Mouse (Mus musculus): Measurements from ENCODE around the gene Cdh4. TPM values are rescaled to one million over a fixed set of nuclear protein-coding genes. Genes with fewer than 3 reads are reported as not detected.
A peak's percentile ranks its signal among the peaks of the same experiment; 100 is the strongest.

The Cdh4 gene
- total RNA-seq, 2 experiments from 2014 or later: 24.1 to 30.8 TPM

- DNase-seq (ENCODE audit: low spot score in 2 of 2): peak in 1 of 2 experiments; percentile 56
Measured at GRCm38 (mm10) chr2:179762521-179763305, 320.5 kb downstream of the Cdh4 start.

GRCm38 (mm10) chr2:179764460-179764859, 322.2 kb downstream of the Cdh4 start:
- DNase-seq (ENCODE audit: low spot score in 2 of 2): no peak
- intact Hi-C loops (cut with DNase I): no loop called here

More at GRCm38 (mm10) chr2:179762521-179763305, 320.5 kb downstream of the Cdh4 start:
- intact Hi-C loops (cut with DNase I): no loop called here

- intact Hi-C loops (cut with DNase I): no loop called here
- no peak for DNase-seq (ENCODE audit: low spot score in 2 of 2)
Measured at GRCm38 (mm10) chr2:179766664-179767526, 324.7 kb downstream of the Cdh4 start.

GRCm38 (mm10) chr2:179767527-179767849, 325.3 kb downstream of the Cdh4 start:
- no peak for DNase-seq (ENCODE audit: low spot score in 2 of 2)
- intact Hi-C loops (cut with DNase I): no loop called here

- intact Hi-C loops (cut with DNase I): no loop called here
- peak; percentile 51 to 53 for DNase-seq (ENCODE audit: low spot score in 2 of 2)
Measured at GRCm38 (mm10) chr2:179769137-179769536, 326.9 kb downstream of the Cdh4 start.

- DNase-seq (ENCODE audit: low spot score in 2 of 2): no peak
- intact Hi-C loops (cut with DNase I): no loop called here
Measured at GRCm38 (mm10) chr2:179769943-179770342, 327.7 kb downstream of the Cdh4 start.

GRCm38 (mm10) chr2:179774440-179775110, 332.3 kb downstream of the Cdh4 start:
- DNase-seq (ENCODE audit: low spot score in 2 of 2): no peak
- intact Hi-C loops (cut with DNase I): no loop called here

GRCm38 (mm10) chr2:179775999-179776705, 333.9 kb downstream of the Cdh4 start:
- intact Hi-C loops (cut with DNase I): no loop called here
- DNase-seq (ENCODE audit: low spot score in 2 of 2): no peak

- no peak for DNase-seq (ENCODE audit: low spot score in 2 of 2)
- intact Hi-C loops (cut with DNase I): no loop called here
Measured at GRCm38 (mm10) chr2:179779266-179779665, 337.0 kb downstream of the Cdh4 start.

GRCm38 (mm10) chr2:179780961-179781360, 338.7 kb downstream of the Cdh4 start:
- intact Hi-C loops (cut with DNase I): no loop called here
- DNase-seq (ENCODE audit: low spot score in 2 of 2): no peak

GRCm38 (mm10) chr2:179787256-179787655, 345.0 kb downstream of the Cdh4 start:
- DNase-seq (ENCODE audit: low spot score in 2 of 2): peak in 1 of 2 experiments; percentile 39
- intact Hi-C loops (cut with DNase I): no loop called here

GRCm38 (mm10) chr2:179787797-179788196, 345.6 kb downstream of the Cdh4 start:
- DNase-seq (ENCODE audit: low spot score in 2 of 2): no peak
- intact Hi-C loops (cut with DNase I): no loop called here

- DNase-seq (ENCODE audit: low spot score in 2 of 2): no peak
- intact Hi-C loops (cut with DNase I): no loop called here
Measured at GRCm38 (mm10) chr2:179790684-179791083, 348.5 kb downstream of the Cdh4 start.

- DNase-seq (ENCODE audit: low spot score in 2 of 2): no peak
- intact Hi-C loops (cut with DNase I): no loop called here
Measured at GRCm38 (mm10) chr2:179792426-179793133, 350.3 kb downstream of the Cdh4 start.

- DNase-seq (ENCODE audit: low spot score in 2 of 2): peak in 1 of 2 experiments; percentile 59
- intact Hi-C loops (cut with DNase I): no loop called here
Measured at GRCm38 (mm10) chr2:179794354-179794753, 352.1 kb downstream of the Cdh4 start.

- DNase-seq (ENCODE audit: low spot score in 2 of 2): no peak
- intact Hi-C loops (cut with DNase I): no loop called here
Measured at GRCm38 (mm10) chr2:179795452-179795851, 353.2 kb downstream of the Cdh4 start.

GRCm38 (mm10) chr2:179799906-179800532, 357.8 kb downstream of the Cdh4 start:
- peak; percentile 75 to 90 for DNase-seq (ENCODE audit: low spot score in 2 of 2)
- intact Hi-C loops (cut with DNase I): loop anchor here (5.0 kb wide), 1 partner anchor 52 kb away; no protein-coding TSS in a partner anchor

GRCm38 (mm10) chr2:179801042-179801441, 358.8 kb downstream of the Cdh4 start:
- no peak for DNase-seq (ENCODE audit: low spot score in 2 of 2)
- intact Hi-C loops (cut with DNase I): loop anchor here (5.0 kb wide), 1 partner anchor 51 kb away; no protein-coding TSS in a partner anchor

Data from left cerebral cortex, postnatal 25 days (tissue).